Mouse (Mus musculus) limb, embryonic 10.5 days (tissue): Measurements from ENCODE around the gene Pou3f1. TPM values are rescaled to one million over a fixed set of nuclear protein-coding genes. Genes with fewer than 3 reads are reported as not detected.

ENCODE experiments used
- DNase-seq: peaks from one replicate; pipeline ENCODE4 v3.0.0-alpha.2; 2017; ENCODE audit warnings: low spot score
- H3K27ac ChIP-seq: fragments of 300-500 bp; sonication (generic); 2 replicates; pipeline ENCODE4 v1.5.1; 2016; ENCODE audit warnings: mild to moderate bottlenecking
- H3K27me3 ChIP-seq: fragments of 300-500 bp; sonication (generic); 2 replicates; pipeline ENCODE4 v1.6.1; 2016; ENCODE audit warnings: low read depth, mild to moderate bottlenecking; ENCODE audit not compliant: poor library complexity, severe bottlenecking
- H3K36me3 ChIP-seq: fragments of 300-500 bp; sonication (generic); 2 replicates; pipeline ENCODE4 v1.6.1; 2016; ENCODE audit warnings: mild to moderate bottlenecking, moderate library complexity
- H3K4me1 ChIP-seq: fragments of 300-500 bp; sonication (generic); 2 replicates; pipeline ENCODE4 v1.6.1; 2016
- H3K4me3 ChIP-seq: fragments of 300-500 bp; sonication (generic); 2 replicates; pipeline ENCODE4 v1.5.1; 2016; ENCODE audit warnings: mild to moderate bottlenecking, moderate library complexity
- H3K9me3 ChIP-seq: fragments of 300-500 bp; sonication (generic); replicated peaks from 2 replicates; pipeline ENCODE4 v1.6.1; 2016; ENCODE audit warnings: mild to moderate bottlenecking
- WGBS: fragments of 180-500 bp; shearing (Covaris S2); methylation state at CpG from one replicate; pipeline ENCODE4 v1.1.7; 2016; 5-methylcytosine and 5-hydroxymethylcytosine counted together
- polyA plus RNA-seq: library from polyadenylated mRNA; unstranded; fragments of >200 nt; fragmentation: Nextera tagmentation; extraction: Ambion mirVana; gene quantifications from 2 replicates; pipeline ENCODE4 v1.2.1, GENCODE M21; 2016

Gene Pou3f1
- 0.04 and 0.13 TPM in 2 replicates for polyA plus RNA-seq

DNA sequence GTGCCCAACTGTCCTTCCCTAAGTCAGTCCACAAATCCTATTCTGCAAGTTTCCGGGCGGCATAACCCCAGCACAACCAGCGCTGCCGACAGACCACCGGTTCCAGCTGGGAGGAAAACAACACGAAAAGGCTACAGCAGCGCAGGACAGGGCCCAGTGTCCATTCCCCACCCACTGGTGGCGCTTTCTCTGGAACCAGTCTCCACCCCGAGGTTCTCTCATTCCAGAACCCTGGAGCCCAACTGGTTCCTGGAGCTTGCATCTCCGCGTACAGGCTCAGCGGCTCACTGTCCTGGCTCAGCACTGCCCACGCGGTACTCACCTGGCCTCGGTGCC is at the start of gene Pou3f1:
Gene Pou3f1, plus strand, starts transcription at position 290 of the 336 bp plus-strand sequence.
- Histone ChIP-seq H3K4me1 (peaks cover 52% of the 10 kb centered on the region), H3K9me3 (no peaks in the 10 kb centered on the region), H3K4me3 (peak within 1 kb of the TSS; percentile 76), H3K36me3 (no peaks in the 10 kb centered on the region), H3K27me3 (peaks cover 100% of the 10 kb centered on the region), H3K27ac (peak within 1 kb of the TSS; percentile 71)
- DNase-seq, result no peak
- 1% methylated on average over 15 of the region's 15 CpGs for WGBS

DNA sequence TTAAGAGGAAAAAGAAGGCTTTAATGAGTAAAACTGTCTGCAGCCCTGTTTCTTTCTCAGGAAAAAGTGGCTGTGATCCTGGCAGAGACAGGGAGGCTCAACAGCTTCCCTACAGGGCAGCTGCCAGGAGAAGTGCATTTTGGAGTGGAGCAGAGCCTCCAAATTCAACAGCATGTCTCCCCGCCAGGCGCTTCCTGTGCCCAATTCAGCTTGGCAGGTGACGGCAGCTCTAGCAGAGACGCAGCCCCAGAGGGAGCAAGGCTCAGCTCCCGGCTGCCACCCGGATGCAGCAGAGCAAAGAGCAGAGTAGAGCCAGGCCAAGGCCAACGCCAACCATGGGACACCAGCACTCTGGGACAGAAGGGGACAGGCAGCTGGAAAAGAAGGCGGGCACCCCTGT is 49.4 kb upstream of the Pou3f1 start:
- DNase-seq, result no peak
- no peaks in the 10 kb centered on the region for H3K9me3 ChIP-seq
- H3K4me3 ChIP-seq, result no peak overlapping the region
- H3K27me3 ChIP-seq, result peaks cover 59% of the 10 kb centered on the region
- WGBS, result 60% methylated on average over 8 of the region's 8 CpGs
- H3K36me3 ChIP-seq, result no peaks in the 10 kb centered on the region
- no peak overlapping the region for H3K27ac ChIP-seq
- peaks cover 4% of the 10 kb centered on the region; the same call in 1 of the 2 replicates for H3K4me1 ChIP-seq

DNA sequence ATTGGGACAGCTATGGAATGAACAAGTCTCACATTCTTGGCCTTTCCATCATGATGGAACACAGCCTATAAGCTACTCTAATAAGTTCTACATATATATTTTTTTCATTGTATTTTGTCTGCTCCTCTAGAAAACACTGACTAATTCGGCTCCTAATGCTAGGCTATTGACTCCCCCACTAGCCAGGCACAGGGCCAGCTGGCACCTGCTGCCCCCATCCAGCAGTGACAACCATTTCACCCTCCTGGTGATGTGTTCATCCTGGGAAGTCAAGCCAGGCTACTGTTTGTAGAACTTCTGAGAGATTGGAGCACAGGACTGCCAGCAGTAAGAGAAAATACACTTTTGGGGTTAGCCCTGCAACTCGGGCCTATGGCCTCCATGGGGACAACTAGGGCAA is 46.5 kb upstream of the Pou3f1 start:
- WGBS, result 79% methylated on average over 2 of the region's 2 CpGs
- Histone ChIP-seq H3K4me3 (no peak overlapping the region), H3K27me3 (peaks cover 53% of the 10 kb centered on the region), H3K4me1 (peaks cover 17% of the 10 kb centered on the region), H3K9me3 (no peaks in the 10 kb centered on the region), H3K36me3 (no peaks in the 10 kb centered on the region), H3K27ac (no peak overlapping the region)
- DNase-seq, result no peak

DNA sequence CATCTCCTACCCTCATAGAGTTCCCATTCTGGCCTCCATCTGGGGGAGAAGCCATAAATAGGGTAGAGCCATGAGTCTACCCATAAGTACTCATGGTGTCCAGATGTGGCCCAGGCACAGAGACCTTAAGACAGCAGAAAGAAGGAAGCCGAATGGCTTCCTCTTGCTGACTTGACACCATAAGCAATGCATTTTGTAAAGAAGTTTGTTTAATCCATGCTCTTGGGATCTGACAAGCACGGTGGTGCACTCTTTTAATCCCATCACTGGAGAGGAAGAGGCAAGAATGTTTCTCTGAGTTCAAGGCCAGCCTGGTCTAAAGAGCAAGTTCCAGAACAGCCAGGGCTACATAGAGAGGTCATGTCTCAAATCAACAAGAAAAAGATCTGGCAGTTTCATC is 45.9 kb upstream of the Pou3f1 start, which contains the start of gene 3100002H09Rik:
Gene 3100002H09Rik, minus strand, starts transcription at position 101 of the 400 bp plus-strand sequence.
- Histone ChIP-seq H3K27me3 (peaks cover 52% of the 10 kb centered on the region), H3K4me1 (peaks cover 23% of the 10 kb centered on the region), H3K4me3 (no peak within 1 kb of the TSS), H3K27ac (no peak within 1 kb of the TSS), H3K9me3 (no peaks in the 10 kb centered on the region), H3K36me3 (no peaks in the 10 kb centered on the region)
- 80% methylated on average over 2 of the region's 2 CpGs for WGBS
- DNase-seq, result no peak

DNA sequence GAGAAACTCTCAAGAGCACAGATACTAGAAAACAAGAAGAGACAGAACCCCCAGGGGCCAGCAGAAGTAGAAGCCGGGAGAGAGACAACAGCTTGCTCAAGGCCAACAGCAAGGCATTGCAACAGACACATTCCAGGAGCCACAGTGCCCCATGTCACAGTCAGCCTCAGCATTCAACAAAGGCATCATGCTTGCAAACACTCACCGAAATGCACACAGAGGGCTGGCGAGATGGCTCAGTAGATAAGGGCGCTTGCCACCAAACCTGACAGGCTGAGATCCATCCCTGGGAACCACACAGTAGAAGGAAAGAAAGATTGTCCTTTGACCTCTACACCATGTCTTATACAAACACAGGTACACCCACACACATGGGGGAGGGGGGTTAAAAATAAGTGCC is 44.8 kb upstream of the Pou3f1 start:
- Histone ChIP-seq H3K4me3 (no peak overlapping the region), H3K36me3 (no peaks in the 10 kb centered on the region), H3K9me3 (no peaks in the 10 kb centered on the region), H3K27ac (no peak overlapping the region), H3K4me1 (peaks cover 34% of the 10 kb centered on the region), H3K27me3 (peaks cover 52% of the 10 kb centered on the region)
- WGBS, result 77% methylated on average over 4 of the region's 4 CpGs
- no peak for DNase-seq

DNA sequence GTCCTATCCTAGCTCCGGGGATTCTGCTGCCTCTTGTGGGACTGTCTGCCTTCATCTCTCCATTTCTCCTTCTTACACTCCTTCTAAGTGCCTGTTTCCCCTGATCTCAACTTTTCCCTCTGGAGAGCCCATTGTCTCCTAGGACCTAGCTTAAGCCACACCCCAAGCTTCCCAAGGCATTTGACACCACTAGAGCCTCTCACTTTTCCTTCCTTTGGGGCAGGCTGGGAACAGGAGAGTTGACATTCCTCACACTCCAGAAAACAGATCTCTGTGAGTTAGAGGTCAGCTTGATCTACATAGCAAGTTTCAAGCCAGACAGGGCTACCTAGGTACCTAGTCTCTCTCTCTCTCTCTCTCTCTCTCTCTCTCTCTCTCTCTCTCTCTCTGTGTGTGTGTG is 42.4 kb upstream of the Pou3f1 start:
- Histone ChIP-seq H3K4me1 (peaks cover 47% of the 10 kb centered on the region), H3K36me3 (no peaks in the 10 kb centered on the region), H3K27ac (no peak overlapping the region), H3K27me3 (peaks cover 62% of the 10 kb centered on the region), H3K4me3 (no peak overlapping the region), H3K9me3 (no peaks in the 10 kb centered on the region)
- no peak for DNase-seq
- 0% methylated on average over 1 of the region's 1 CpGs for WGBS

DNA sequence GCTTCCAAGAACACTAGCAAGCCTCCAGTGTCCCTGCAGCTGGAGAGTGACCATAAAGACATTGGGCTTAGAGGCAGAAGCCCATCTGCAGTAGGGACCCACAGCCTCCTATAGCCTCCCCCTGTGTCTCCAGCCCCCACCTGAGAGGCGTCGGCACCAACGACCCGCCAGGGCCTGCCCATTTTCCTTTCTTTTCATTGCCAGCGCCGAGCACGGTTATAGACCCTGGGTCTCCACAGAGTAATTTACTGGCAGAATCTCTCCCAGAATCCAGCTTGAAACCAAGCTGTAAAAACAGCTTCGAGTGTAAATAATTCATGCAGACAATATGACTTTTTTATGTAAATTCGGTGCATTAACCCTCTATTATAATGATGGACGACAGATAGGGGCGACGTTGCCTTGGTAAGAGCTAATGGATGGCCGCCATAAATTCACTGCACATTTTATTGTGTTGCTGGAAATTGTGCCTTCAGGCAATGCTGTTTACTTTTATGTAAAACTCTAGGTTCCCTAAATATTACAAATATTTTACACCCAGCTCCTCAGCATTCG is 41.1 kb upstream of the Pou3f1 start:
- Histone ChIP-seq H3K9me3 (no peaks in the 10 kb centered on the region), H3K36me3 (no peaks in the 10 kb centered on the region), H3K4me3 (no peak overlapping the region), H3K27me3 (peaks cover 75% of the 10 kb centered on the region), H3K4me1 (peaks cover 47% of the 10 kb centered on the region), H3K27ac (no peak overlapping the region)
- DNase-seq, result no peak
- 36% methylated on average over 14 of the region's 14 CpGs for WGBS

DNA sequence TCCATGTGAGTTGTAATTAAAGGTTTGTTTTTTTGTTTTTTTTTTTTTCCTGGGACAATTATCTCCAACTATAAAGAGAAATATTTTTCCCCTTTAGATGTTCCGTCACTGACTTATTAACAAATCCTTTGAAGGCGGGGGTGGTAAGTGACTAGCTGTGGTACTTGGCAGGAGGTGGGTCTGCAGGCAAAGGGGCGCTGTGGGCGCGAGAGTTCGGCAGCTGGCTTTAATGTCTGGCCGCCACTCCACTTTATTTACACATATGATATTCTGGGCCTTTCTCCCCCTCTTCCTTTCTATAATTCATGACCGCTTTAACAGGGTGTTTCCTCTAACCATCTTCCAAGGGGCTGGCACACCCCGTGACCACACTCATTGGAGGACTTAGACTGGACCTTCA is 40.6 kb upstream of the Pou3f1 start:
- H3K27ac ChIP-seq, result no peak overlapping the region
- no peaks in the 10 kb centered on the region for H3K36me3 ChIP-seq
- H3K9me3 ChIP-seq, result no peaks in the 10 kb centered on the region
- H3K27me3 ChIP-seq, result peaks cover 76% of the 10 kb centered on the region
- DNase-seq, result no peak
- WGBS, result 40% methylated on average over 9 of the region's 9 CpGs
- peaks cover 47% of the 10 kb centered on the region for H3K4me1 ChIP-seq
- H3K4me3 ChIP-seq, result no peak overlapping the region

DNA sequence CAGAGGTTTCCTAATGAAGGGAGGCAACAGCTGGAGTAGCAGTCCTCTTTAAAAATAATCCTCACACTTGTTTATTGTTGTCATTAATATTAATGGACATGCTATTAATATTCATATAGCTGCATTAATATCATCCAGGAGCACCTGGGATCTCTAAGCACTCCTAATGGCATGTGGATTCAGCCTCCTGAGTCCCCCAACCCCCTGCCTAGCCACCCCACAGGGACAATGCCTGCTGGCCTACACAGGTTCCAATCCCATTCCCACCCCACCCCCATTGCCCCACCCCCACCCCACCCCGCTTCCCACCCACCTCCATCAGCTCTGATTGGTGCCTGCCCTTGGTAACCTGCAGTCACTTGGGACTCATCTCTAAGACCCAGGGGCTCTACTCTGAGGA is 40.0 kb upstream of the Pou3f1 start:
- H3K27ac ChIP-seq, result no peak overlapping the region
- H3K4me1 ChIP-seq, result peaks cover 47% of the 10 kb centered on the region
- 17% methylated on average over 1 of the region's 1 CpGs for WGBS
- no peaks in the 10 kb centered on the region for H3K36me3 ChIP-seq
- H3K9me3 ChIP-seq, result no peaks in the 10 kb centered on the region
- H3K27me3 ChIP-seq, result peaks cover 76% of the 10 kb centered on the region
- no peak overlapping the region for H3K4me3 ChIP-seq
- no peak for DNase-seq

DNA sequence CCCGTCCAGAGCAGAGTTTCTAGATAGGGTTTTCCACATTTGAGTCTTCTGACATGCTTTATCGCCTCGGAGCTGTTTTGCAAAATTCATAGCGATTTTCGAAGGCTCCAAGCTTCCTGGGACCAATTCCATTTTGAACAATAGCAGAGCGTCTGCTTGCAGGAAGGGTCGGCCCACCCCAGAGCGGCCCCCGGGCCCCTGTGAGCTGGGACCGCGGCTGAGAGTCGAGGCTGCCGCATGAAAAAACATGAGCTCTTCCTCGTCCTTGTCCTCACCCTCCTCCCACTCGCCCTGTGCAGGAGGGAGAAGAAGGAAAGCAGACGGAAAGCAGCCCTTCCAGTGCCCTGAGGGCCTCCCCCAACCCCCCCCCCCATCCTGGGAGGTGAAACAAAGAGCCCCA is 38.0 kb upstream of the Pou3f1 start:
- DNase-seq, result no peak
- Histone ChIP-seq H3K36me3 (no peaks in the 10 kb centered on the region), H3K4me1 (peaks cover 43% of the 10 kb centered on the region), H3K4me3 (no peak overlapping the region), H3K27me3 (peaks cover 64% of the 10 kb centered on the region), H3K27ac (no peak overlapping the region), H3K9me3 (no peaks in the 10 kb centered on the region)
- WGBS, result 14% methylated on average over 16 of the region's 16 CpGs

DNA sequence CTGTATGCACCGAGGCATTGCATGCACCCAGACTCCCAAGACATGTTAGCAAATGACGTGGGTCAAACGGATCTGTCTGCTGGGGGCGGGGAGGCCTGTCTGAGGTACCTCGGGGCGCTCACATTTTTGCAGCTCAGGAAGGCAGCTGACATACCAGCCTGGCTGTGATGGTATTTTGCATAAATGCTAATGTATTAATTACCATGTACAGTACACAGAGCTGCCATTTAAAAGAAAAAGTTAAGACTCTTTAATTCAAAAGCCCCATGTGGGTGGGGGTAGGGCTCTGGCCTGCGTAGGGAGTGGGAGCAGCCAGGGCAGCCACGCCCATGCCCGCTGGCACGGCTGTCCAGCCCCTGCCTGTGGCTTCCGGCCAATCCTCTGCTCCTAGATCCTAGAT is 35.2 kb upstream of the Pou3f1 start:
- Histone ChIP-seq H3K4me1 (peaks cover 25% of the 10 kb centered on the region), H3K4me3 (no peak overlapping the region), H3K27me3 (peaks cover 48% of the 10 kb centered on the region), H3K9me3 (no peaks in the 10 kb centered on the region), H3K36me3 (no peaks in the 10 kb centered on the region), H3K27ac (no peak overlapping the region)
- DNase-seq, result no peak
- WGBS, result 71% methylated on average over 11 of the region's 11 CpGs

DNA sequence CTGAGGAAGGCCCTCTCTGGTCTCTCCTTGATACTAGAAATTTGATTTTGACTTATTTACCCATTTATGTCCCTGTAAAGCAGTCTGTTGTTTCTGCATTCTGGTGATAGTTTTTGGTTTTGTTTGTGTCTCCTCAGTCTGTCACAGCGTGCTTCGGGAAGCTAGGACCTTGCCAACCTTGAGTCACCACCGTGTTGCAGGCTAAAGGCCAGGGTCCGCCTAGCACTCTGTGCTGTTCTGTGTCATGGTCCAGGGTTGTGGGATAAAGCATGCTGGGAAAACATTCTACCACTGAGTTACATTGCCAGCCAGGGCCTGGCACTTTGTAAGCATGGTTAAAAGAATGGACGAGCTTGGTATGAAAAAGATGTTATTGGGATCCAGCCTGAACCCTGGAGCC is 34.0 kb upstream of the Pou3f1 start:
- Histone ChIP-seq H3K9me3 (no peaks in the 10 kb centered on the region), H3K4me1 (peaks cover 14% of the 10 kb centered on the region), H3K36me3 (no peaks in the 10 kb centered on the region), H3K4me3 (no peak overlapping the region), H3K27me3 (peaks cover 37% of the 10 kb centered on the region), H3K27ac (no peak overlapping the region)
- no peak for DNase-seq
- 93% methylated on average over 5 of the region's 5 CpGs for WGBS

DNA sequence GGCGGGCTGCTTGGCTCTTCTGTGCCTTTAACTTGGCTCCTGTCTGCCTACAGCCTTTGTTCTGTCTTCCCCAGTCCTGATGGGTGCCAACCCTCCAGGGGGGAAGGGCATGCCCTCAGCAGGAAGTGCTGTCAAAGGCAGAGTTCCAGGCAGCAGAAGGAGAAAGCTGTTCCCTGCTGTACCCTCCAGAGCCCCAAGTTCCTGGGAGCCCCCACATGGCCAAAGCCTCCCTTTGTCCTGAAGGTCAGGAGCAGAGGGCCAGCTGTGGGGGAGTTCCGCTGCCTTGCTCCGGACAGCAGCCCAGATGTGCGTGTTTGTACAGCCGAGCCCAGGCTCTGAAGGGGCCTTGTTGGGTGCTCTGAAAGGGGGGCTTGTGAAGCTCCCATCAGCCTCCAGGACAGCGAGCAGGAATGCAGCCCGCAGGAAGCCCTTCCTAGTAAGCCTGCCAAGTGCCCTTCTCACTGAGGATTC is 32.5 kb upstream of the Pou3f1 start:
- Histone ChIP-seq H3K9me3 (no peaks in the 10 kb centered on the region), H3K27me3 (peaks cover 22% of the 10 kb centered on the region), H3K4me1 (peaks cover 8% of the 10 kb centered on the region), H3K4me3 (no peak overlapping the region), H3K27ac (no peak overlapping the region), H3K36me3 (no peaks in the 10 kb centered on the region)
- 47% methylated on average over 7 of the region's 7 CpGs for WGBS
- DNase-seq, result no peak

DNA sequence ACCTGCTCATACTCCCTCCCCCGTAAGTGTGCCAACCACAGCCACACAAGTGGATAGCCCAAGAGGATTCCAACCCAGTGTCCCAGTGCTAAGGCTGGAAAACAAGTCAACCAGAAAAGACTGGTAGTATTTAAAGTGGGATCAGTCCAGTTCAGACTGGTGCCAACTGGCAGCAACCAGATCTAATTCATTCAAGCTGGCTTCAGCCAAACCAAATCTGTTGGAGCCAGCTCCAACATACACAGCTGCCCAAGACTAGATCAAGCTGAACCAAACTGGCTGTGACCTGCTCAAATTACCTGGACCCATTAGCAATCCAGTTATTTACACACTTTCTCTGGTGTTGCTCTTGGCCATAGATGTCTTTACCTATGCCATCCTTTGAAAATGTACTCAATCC is 29.8 kb upstream of the Pou3f1 start:
- no peak overlapping the region for H3K27ac ChIP-seq
- H3K27me3 ChIP-seq, result 0 out of 2 replicates have a peak, but pooled peaks cover 8% of the 10 kb centered on the region
- H3K9me3 ChIP-seq, result no peaks in the 10 kb centered on the region
- H3K36me3 ChIP-seq, result no peaks in the 10 kb centered on the region
- DNase-seq, result no peak
- no peak overlapping the region for H3K4me3 ChIP-seq
- WGBS, result 89% methylated on average over 1 of the region's 1 CpGs
- H3K4me1 ChIP-seq, result peaks cover 8% of the 10 kb centered on the region
